Mouse (Mus musculus) megakaryocyte, embryonic 14.5 days (primary cell): ENCODE measurements around the gene Eif1b. TPM values are rescaled to one million over a fixed set of nuclear protein-coding genes. Genes with fewer than 3 reads are reported as not detected.

ENCODE experiments used
- H3K27me3 ChIP-seq: replicated peaks from 2 replicates; pipeline ENCODE3; 2012; ENCODE audit warnings: inconsistent platforms
- H3K36me3 ChIP-seq: replicated peaks from 2 replicates; pipeline ENCODE3; 2012; ENCODE audit warnings: low read length, inconsistent platforms, mixed read lengths
- H3K4me1 ChIP-seq: 2 replicates; pipeline ENCODE4 v1.6.1; 2012; ENCODE audit warnings: inconsistent platforms
- H3K4me3 ChIP-seq: replicated peaks from 2 replicates; pipeline ENCODE3; 2012; ENCODE audit warnings: moderate library complexity, mild to moderate bottlenecking, inconsistent platforms
- H3K9me3 ChIP-seq: 2 replicates; pipeline ENCODE4 v1.6.1; 2012; ENCODE audit warnings: inconsistent platforms
- FLI1 ChIP-seq: IDR thresholded peaks from 2 replicates; pipeline ENCODE4 v1.6.1; 2012; ENCODE audit warnings: low read length, inconsistent platforms, mixed read lengths
- GATA1 ChIP-seq: IDR thresholded peaks from 3 replicates; pipeline ENCODE4 v1.6.1; 2012; ENCODE audit warnings: mixed read lengths, low read length, inconsistent platforms, borderline replicate concordance
- polyA plus RNA-seq: library from polyadenylated mRNA; stranded (reverse); fragments of >175 nt; gene quantifications from 2 replicates; pipeline ENCODE4 v1.2.3, GENCODE M21; 2012; ENCODE audit warnings: low replicate concordance; ENCODE audit not compliant: insufficient read depth

Eif1b gene
- polyA plus RNA-seq, 1 experiment = 112 TPM

- no peaks in the 10 kb centered on the region for H3K9me3 ChIP-seq
Measured at GRCm38 (mm10) chr9:120541411-120541810, 49.4 kb downstream of the Eif1b start.

DNA sequence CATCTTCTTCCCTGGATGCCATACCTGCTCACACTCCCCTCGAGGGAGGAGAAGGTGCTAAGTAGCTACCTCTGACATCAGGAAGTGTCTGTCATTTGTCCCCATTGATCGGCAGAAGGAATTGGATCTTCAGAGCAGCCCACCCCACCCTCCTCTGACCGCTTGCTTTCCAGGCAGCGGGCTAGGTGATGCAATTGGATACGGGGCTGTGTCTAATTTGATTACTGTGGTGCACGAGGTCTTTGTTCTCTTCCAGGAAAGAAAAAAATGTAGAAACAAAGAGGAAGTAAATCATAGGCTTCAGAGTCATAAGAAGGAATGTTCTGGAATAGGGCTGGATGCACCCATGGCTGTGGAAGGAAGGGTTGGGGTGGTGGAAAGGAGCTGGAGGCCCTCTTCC lies 50.2 kb downstream of the Eif1b start:
- Histone ChIP-seq H3K36me3 (no peaks in the 10 kb centered on the region), H3K4me1 (peaks cover 28% of the 10 kb centered on the region), H3K27me3 (peaks cover 71% of the 10 kb centered on the region), H3K4me3 (no peak overlapping the region), H3K9me3 (no peaks in the 10 kb centered on the region)
- TF ChIP-seq GATA1 = no peak
- TF ChIP-seq FLI1 = no peak

More at GRCm38 (mm10) chr9:120541411-120541810, 49.4 kb downstream of the Eif1b start:
- Histone ChIP-seq H3K27me3 (peaks cover 72% of the 10 kb centered on the region), H3K4me1 (peaks cover 20% of the 10 kb centered on the region), H3K36me3 (no peaks in the 10 kb centered on the region), H3K4me3 (no peak overlapping the region)
- TF ChIP-seq GATA1 = no peak

Other genes with a start within 250 kb of the Eif1b start
- gene Myrip, start 190.7 kb upstream of the Eif1b start, polyA plus RNA-seq = not detected in 2 replicates
- gene Entpd3, start 47.6 kb downstream of the Eif1b start, polyA plus RNA-seq = not detected in 2 replicates
- gene Rpl14, start 79.2 kb downstream of the Eif1b start, polyA plus RNA-seq = 714 and 1,504 TPM in 2 replicates